In the genomic region with DNA sequence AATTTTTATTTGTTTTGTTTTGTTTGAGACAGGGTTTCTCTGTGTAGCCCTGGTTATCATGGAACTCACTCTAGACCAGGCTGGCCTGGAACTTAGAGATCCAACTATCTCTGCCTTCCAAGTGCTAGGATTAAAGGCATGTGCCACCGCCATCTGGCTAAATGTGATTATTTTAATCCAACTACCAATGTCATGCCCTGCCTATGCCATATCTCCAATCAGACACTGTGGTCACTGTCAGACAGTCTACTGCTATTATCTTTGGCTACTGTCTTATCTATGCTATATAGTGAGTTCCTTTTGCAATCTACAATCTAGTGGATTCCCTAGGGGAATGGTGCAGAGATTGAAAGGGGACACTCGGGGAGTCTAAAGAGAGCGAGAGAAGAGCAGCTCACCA, we compare ENCODE assay signal across 26 mouse cellular contexts. TPM values are rescaled to one million over a fixed set of nuclear protein-coding genes. Genes with fewer than 3 reads are reported as not detected.
DNase-seq lines count a peak whose midpoint lies in the region; ATAC-seq lines count a peak whose summit lies in the region.
"Had no signal": no experiment of that assay in that cellular context is flagged by ENCODE, and none has a peak within 500 bp of the region (broad histone marks: within the 10 kb centered on the region; RNA-seq: fewer than 3 reads in every experiment).

No protein-coding gene starts in this region.

- H3K27ac ChIP-seq in liver, embryonic 11.5 days (ENCODE audit: low read depth, low read length) = no peak overlapping the region
- no peak overlapping the region for H3K27ac ChIP-seq in liver, embryonic 13.5 days
- H3K27ac ChIP-seq: embryonic facial prominence, embryonic 10.5 days; embryonic facial prominence, embryonic 13.5 days; forebrain, embryonic 10.5 days; forebrain, embryonic 13.5 days; hindbrain, embryonic 12.5 days; hindbrain, embryonic 15.5 days had no signal

- peaks cover 4% of the 10 kb centered on the region; the same call in 1 of the 2 replicates for H3K4me1 ChIP-seq in liver, embryonic 11.5 days (replicated peaks; ENCODE audit: control insufficient read depth, insufficient read depth, low read length)
- peaks cover 24% of the 10 kb centered on the region for H3K4me1 ChIP-seq in liver, embryonic 13.5 days (replicated peaks)
- H3K4me1 ChIP-seq: embryonic facial prominence, embryonic 10.5 days; embryonic facial prominence, embryonic 13.5 days; forebrain, embryonic 10.5 days; forebrain, embryonic 13.5 days; hindbrain, embryonic 12.5 days; hindbrain, embryonic 15.5 days had no signal

- no peak for DNase-seq in liver, embryonic 11.5 days (ENCODE audit: low spot score)
- DNase-seq in liver = no peak
- DNase-seq in liver, embryonic 13.5 days = no peak
- no peak for DNase-seq in urinary bladder, postnatal 4 days (ENCODE audit: low spot score in 2 of 2)
- DNase-seq in cerebellum, adult 11-12 months = no peak
- DNase-seq: adrenal gland, adult 2 months; adrenal gland, postnatal 14 days; cerebellum, adult 11 months; cerebellum, adult 8-10 months; cerebellum, postnatal 10 days; cerebellum, postnatal 36 days; embryo, embryonic 11 days; gastrocnemius, postnatal 10 days; gastrocnemius, postnatal 36 days; heart, adult 11 months had no signal

- peaks cover 2% of the 10 kb centered on the region; the same call in 1 of the 2 replicates for H3K36me3 ChIP-seq in liver, embryonic 11.5 days (ENCODE audit: control insufficient read depth, insufficient read depth, low read length)
- H3K36me3 ChIP-seq in liver, embryonic 13.5 days = peaks cover 4% of the 10 kb centered on the region; the same call in 1 of the 2 replicates

- peak; percentile 41; the same call in 1 of the 2 replicates for ATAC-seq in liver, embryonic 11.5 days (replicated peaks; ENCODE audit: low FRiP score)
- peak; percentile 75 for ATAC-seq in liver, embryonic 13.5 days (ENCODE audit: low read depth)
- peak; percentile 74 for ATAC-seq in megakaryocyte progenitor cell, adult 5-6 weeks (replicated peaks; ENCODE audit: poor library complexity)
- no peak for ATAC-seq in granulocyte monocyte progenitor cell, adult 5-6 weeks (replicated peaks; ENCODE audit: poor library complexity, severe bottlenecking)
- ATAC-seq: forebrain, embryonic 13.5 days; forebrain, embryonic 16.5 days had no signal

- H3K9ac ChIP-seq in liver, embryonic 11.5 days (ENCODE audit: low read depth, low read length) = no peak overlapping the region
- H3K9ac ChIP-seq in liver, embryonic 13.5 days = no peak overlapping the region
- H3K9ac ChIP-seq: embryonic facial prominence, embryonic 13.5 days; forebrain, embryonic 13.5 days; hindbrain, embryonic 12.5 days; hindbrain, embryonic 15.5 days had no signal

- H3K9me3 ChIP-seq in liver, embryonic 11.5 days (ENCODE audit: control insufficient read depth, low read length) = no peaks in the 10 kb centered on the region
- no peaks in the 10 kb centered on the region for H3K9me3 ChIP-seq in liver, embryonic 13.5 days (replicated peaks)
- H3K9me3 ChIP-seq: embryonic facial prominence, embryonic 10.5 days; embryonic facial prominence, embryonic 13.5 days; forebrain, embryonic 10.5 days; forebrain, embryonic 13.5 days; hindbrain, embryonic 12.5 days; hindbrain, embryonic 15.5 days had no signal

- H3K27me3 ChIP-seq in liver, embryonic 11.5 days (replicated peaks; ENCODE audit: control insufficient read depth, insufficient read depth, low read length) = no peaks in the 10 kb centered on the region
- no peaks in the 10 kb centered on the region for H3K27me3 ChIP-seq in liver, embryonic 13.5 days
- H3K27me3 ChIP-seq: embryonic facial prominence, embryonic 13.5 days; forebrain, embryonic 13.5 days; hindbrain, embryonic 12.5 days; hindbrain, embryonic 15.5 days had no signal

- no peak overlapping the region for H3K4me2 ChIP-seq in liver, embryonic 11.5 days
- no peak overlapping the region for H3K4me2 ChIP-seq in liver, embryonic 13.5 days
- H3K4me2 ChIP-seq: embryonic facial prominence, embryonic 13.5 days; forebrain, embryonic 13.5 days; heart, embryonic 11.5 days; hindbrain, embryonic 12.5 days; hindbrain, embryonic 15.5 days had no signal

- H3K4me3 ChIP-seq in liver, embryonic 11.5 days (ENCODE audit: low read depth, low read length) = no peak overlapping the region
- H3K4me3 ChIP-seq in liver, embryonic 13.5 days (replicated peaks) = no peak overlapping the region
- H3K4me3 ChIP-seq: embryonic facial prominence, embryonic 10.5 days; embryonic facial prominence, embryonic 13.5 days; erythroblast, embryonic 14.5 days; forebrain, embryonic 10.5 days; forebrain, embryonic 13.5 days; hindbrain, embryonic 12.5 days; hindbrain, embryonic 15.5 days had no signal

- 86% methylated on average over 3 of the region's 3 CpGs for WGBS in liver, embryonic 11.5 days
- 74% methylated on average over 3 of the region's 3 CpGs for WGBS in liver, embryonic 13.5 days (ENCODE audit: insufficient replicate concordance)

RNA-seq across cellular contexts. Expression of a gene that starts 6.8 kb away (rescaled TPM):
- polyA plus RNA-seq in liver, embryonic 11.5 days (2014; fragmentation: Nextera tagmentation; extraction: Ambion mirVana) = 31.0 and 31.6 TPM in 2 replicates
- polyA plus RNA-seq in liver, embryonic 13.5 days (2015; fragmentation: Nextera tagmentation; extraction: Ambion mirVana) = 10.1 and 10.6 TPM in 2 replicates
- 4.0 and 6.7 TPM in 2 replicates for total RNA-seq in megakaryocyte progenitor cell, adult 5-6 weeks (2015)
- total RNA-seq in megakaryocyte progenitor cell, adult 5-6 weeks (2017) = 7.1 and 7.5 TPM in 2 replicates
- total RNA-seq in granulocyte monocyte progenitor cell, adult 5-6 weeks (2014; fragmentation: Nextera tagmentation) = 9.4 and 9.9 TPM in 2 replicates
- 2.9 and 5.6 TPM in 2 replicates for total RNA-seq in granulocyte monocyte progenitor cell, adult 5-6 weeks (2017)

RNA-seq across cellular contexts. Expression of a gene that starts 12.4 kb away (rescaled TPM):
- 6.4 and 7.0 TPM in 2 replicates for polyA plus RNA-seq in liver, embryonic 11.5 days (2014; fragmentation: Nextera tagmentation; extraction: Ambion mirVana)
- polyA plus RNA-seq in liver, embryonic 13.5 days (2015; fragmentation: Nextera tagmentation; extraction: Ambion mirVana) = 2.8 and 3.2 TPM in 2 replicates
- 2.4 and 4.4 TPM in 2 replicates for total RNA-seq in megakaryocyte progenitor cell, adult 5-6 weeks (2015)
- total RNA-seq in megakaryocyte progenitor cell, adult 5-6 weeks (2017) = 5.3 and 5.7 TPM in 2 replicates
- 16.3 and 26.3 TPM in 2 replicates for total RNA-seq in granulocyte monocyte progenitor cell, adult 5-6 weeks (2014; fragmentation: Nextera tagmentation)
- 6.5 and 6.6 TPM in 2 replicates for total RNA-seq in granulocyte monocyte progenitor cell, adult 5-6 weeks (2017)

RNA-seq across cellular contexts. Expression of a gene that starts 13.5 kb away (rescaled TPM):
- 165 and 169 TPM in 2 replicates for polyA plus RNA-seq in liver, embryonic 11.5 days (2014; fragmentation: Nextera tagmentation; extraction: Ambion mirVana)
- polyA plus RNA-seq in liver, embryonic 13.5 days (2015; fragmentation: Nextera tagmentation; extraction: Ambion mirVana) = 86.7 and 102 TPM in 2 replicates
- 133 and 143 TPM in 2 replicates for total RNA-seq in megakaryocyte progenitor cell, adult 5-6 weeks (2015)
- total RNA-seq in megakaryocyte progenitor cell, adult 5-6 weeks (2017) = 241 and 321 TPM in 2 replicates
- 238 and 321 TPM in 2 replicates for total RNA-seq in granulocyte monocyte progenitor cell, adult 5-6 weeks (2014; fragmentation: Nextera tagmentation)
- 239 and 278 TPM in 2 replicates for total RNA-seq in granulocyte monocyte progenitor cell, adult 5-6 weeks (2017)

RNA-seq across cellular contexts. Expression of a gene that starts 26.6 kb away (rescaled TPM):
- polyA plus RNA-seq in liver, embryonic 11.5 days (2014; fragmentation: Nextera tagmentation; extraction: Ambion mirVana) = 13.3 and 13.5 TPM in 2 replicates
- 8.4 TPM in 2 replicates for polyA plus RNA-seq in liver, embryonic 13.5 days (2015; fragmentation: Nextera tagmentation; extraction: Ambion mirVana)
- total RNA-seq in megakaryocyte progenitor cell, adult 5-6 weeks (2015) = 0.61 and 2.9 TPM in 2 replicates
- total RNA-seq in megakaryocyte progenitor cell, adult 5-6 weeks (2017) = 1.3 and 3.8 TPM in 2 replicates
- total RNA-seq in granulocyte monocyte progenitor cell, adult 5-6 weeks (2014; fragmentation: Nextera tagmentation) = 0.53 TPM in 1 of 2 replicates, not detected in the other
- total RNA-seq in granulocyte monocyte progenitor cell, adult 5-6 weeks (2017) = 0.43 and 5.2 TPM in 2 replicates

RNA-seq across cellular contexts. Expression of a gene that starts 28.9 kb away (rescaled TPM):
- polyA plus RNA-seq in liver, embryonic 11.5 days (2014; fragmentation: Nextera tagmentation; extraction: Ambion mirVana) = 28.2 and 29.9 TPM in 2 replicates
- 5.6 and 8.1 TPM in 2 replicates for polyA plus RNA-seq in liver, embryonic 13.5 days (2015; fragmentation: Nextera tagmentation; extraction: Ambion mirVana)
- total RNA-seq in megakaryocyte progenitor cell, adult 5-6 weeks (2015) = 0.05 and 0.10 TPM in 2 replicates
- total RNA-seq in megakaryocyte progenitor cell, adult 5-6 weeks (2017) = 0.27 TPM in 1 of 2 replicates, not detected in the other
- total RNA-seq in granulocyte monocyte progenitor cell, adult 5-6 weeks (2014; fragmentation: Nextera tagmentation) = not detected in 2 replicates
- total RNA-seq in granulocyte monocyte progenitor cell, adult 5-6 weeks (2017) = not detected in 2 replicates
